Mouse (Mus musculus): ENCODE data around the gene Zmiz2. TPM values are rescaled to one million over a fixed set of nuclear protein-coding genes. Genes with fewer than 3 reads are reported as not detected.

Zmiz2 gene
- total and polyA plus RNA-seq, 3 experiments, result 12.3 to 90.3 (median 35.5) TPM

DNA sequence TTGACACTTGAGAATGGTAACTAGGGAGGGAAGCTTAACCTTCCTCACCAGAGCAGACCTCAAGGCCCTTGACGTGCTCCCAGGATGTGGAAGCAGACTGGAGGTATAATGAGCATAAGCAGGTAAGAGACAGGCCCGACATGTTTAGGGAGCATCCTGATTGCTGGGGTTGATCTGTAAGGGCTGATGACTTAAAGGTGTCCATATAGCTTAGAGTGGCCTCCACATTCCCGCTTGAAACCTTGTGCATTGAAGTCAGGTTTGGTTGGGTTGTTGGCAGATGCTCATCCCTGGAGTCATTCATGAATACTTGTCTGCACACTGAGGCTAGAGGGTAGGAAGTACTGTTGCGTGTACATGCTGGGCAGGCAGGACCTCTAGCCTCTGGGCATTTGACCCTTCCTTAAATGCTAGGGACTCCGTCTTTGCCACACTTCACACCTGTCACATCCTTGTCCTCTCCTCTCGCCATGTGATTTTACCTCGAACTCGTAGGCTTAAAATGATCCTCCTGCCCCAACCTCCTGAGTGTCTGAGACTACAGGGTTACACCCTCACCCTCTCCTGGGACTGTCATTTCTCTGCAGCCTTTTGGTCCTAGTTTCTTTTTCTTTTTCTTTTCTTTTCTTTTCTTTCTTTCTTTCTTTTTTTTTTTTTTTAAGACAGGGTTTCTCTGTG is 1.6 kb downstream of the Zmiz2 start:
- Histone ChIP-seq H3K9me3 (replicated peaks; ENCODE audit: insufficient read depth, low read length) (no peaks in the 10 kb centered on the region), H3K27me3 (ENCODE audit: control insufficient read depth in 1 of 2, insufficient read depth in 2 of 2, low read length in 2 of 2) (no peaks in the 10 kb centered on the region), H3K79me2 (ENCODE audit: control insufficient read depth, insufficient read depth, low read length, poor library complexity) (peaks cover 35% of the 10 kb centered on the region), H3K9ac (ENCODE audit: control insufficient read depth, low read depth, low read length, poor library complexity, severe bottlenecking) (peak overlapping the region; percentile 74), H3K36me3 (ENCODE audit: control insufficient read depth in 1 of 2, insufficient read depth in 2 of 2, low read length in 2 of 2) (peaks cover 0 to 32% of the 10 kb centered on the region in 2 experiments; a peak in 2 of 4 replicates), H3K4me3 (ENCODE audit: control insufficient read depth in 1 of 2, insufficient read depth in 1 of 2, low read depth in 2 of 2, low read length in 2 of 2) (peak overlapping the region; percentile 94 to 99), H3K4me1 (ENCODE audit: control insufficient read depth in 1 of 2, insufficient read depth in 2 of 2, low read length in 2 of 2) (peaks cover 10 to 28% of the 10 kb centered on the region in 2 experiments), H3K27ac (ENCODE audit: control insufficient read depth, low read depth, low read length) (no peak overlapping the region)
- DNase-seq (ENCODE audit: low read depth, low spot score), result peak; percentile 44
- TF ChIP-seq ZC3H11A (IDR thresholded peaks at IDR 0.05; ENCODE audit: low read depth, low read length) (no peak), MAX (IDR thresholded peaks at IDR 0.05; ENCODE audit: low read length) (0 out of 2 replicates have a peak, but pooled peaks have one; percentile 12)

DNA sequence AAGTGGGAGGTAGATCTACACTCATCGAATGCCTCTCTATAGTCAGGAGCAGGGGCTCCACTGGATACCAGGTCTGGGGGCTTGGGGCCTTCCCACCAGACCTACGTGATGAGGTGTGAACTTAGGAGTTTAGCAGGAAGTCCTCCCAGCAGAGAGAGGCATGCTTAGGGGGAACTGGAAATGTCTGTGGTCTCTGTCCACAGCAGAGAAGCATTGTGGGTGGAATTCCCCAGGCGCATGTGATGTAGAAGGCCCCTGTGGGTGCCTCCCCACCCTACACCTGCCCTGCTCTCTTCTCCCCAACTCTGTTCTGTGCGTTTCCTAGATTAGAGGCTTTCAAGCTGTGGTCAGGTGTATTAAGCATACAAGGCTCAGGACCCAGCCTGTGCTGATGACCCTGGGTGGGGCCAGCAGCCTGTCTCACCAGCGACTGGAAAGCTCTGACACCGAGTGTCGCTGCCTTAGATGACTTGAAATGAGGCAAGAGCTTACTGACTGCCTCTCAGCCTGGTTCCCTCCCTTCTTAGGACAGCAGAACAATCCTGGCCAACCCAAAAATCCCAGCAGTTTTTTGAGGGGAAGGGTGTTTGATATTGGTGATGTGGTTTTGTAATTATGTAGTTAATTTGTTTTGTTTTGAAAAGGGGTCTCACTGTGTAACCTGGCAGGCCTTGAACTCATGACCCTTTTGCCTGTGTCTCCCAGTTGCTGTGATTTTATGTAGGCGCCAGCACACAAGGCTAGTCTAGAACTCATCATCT is 2.8 kb downstream of the Zmiz2 start:
- H3K4me3 ChIP-seq (ENCODE audit: control insufficient read depth in 1 of 2, insufficient read depth in 1 of 2, low read depth in 2 of 2, low read length in 2 of 2), result no peak overlapping the region

GRCm38 (mm10) chr11:6392857-6393256 is 4.0 kb downstream of the Zmiz2 start:
- Histone ChIP-seq H3K9ac (ENCODE audit: control insufficient read depth, low read depth, low read length, poor library complexity, severe bottlenecking) (peak overlapping the region; percentile 57), H3K79me2 (ENCODE audit: control insufficient read depth, insufficient read depth, low read length, poor library complexity) (peaks cover 35% of the 10 kb centered on the region), H3K27ac (ENCODE audit: control insufficient read depth, low read depth, low read length) (peak overlapping the region; percentile 90), H3K4me3 (ENCODE audit: control insufficient read depth in 1 of 2, insufficient read depth in 1 of 2, low read depth in 2 of 2, low read length in 2 of 2) (no peak overlapping the region), H3K4me1 (ENCODE audit: control insufficient read depth in 1 of 2, insufficient read depth in 2 of 2, low read length in 2 of 2) (peaks cover 10 to 28% of the 10 kb centered on the region in 2 experiments), H3K36me3 (ENCODE audit: control insufficient read depth in 1 of 2, insufficient read depth in 2 of 2, low read length in 2 of 2) (peaks cover 0 to 32% of the 10 kb centered on the region in 2 experiments; a peak in 2 of 4 replicates), H3K9me3 (replicated peaks; ENCODE audit: insufficient read depth, low read length) (no peaks in the 10 kb centered on the region), H3K27me3 (ENCODE audit: control insufficient read depth in 1 of 2, insufficient read depth in 2 of 2, low read length in 2 of 2) (no peaks in the 10 kb centered on the region)
- DNase-seq (ENCODE audit: low read depth, low spot score), result peak; percentile 88
- TF ChIP-seq MAZ (IDR thresholded peaks at IDR 0.05; ENCODE audit: low read depth, low read length), result 0 out of 2 replicates have a peak, but pooled peaks have one; percentile 4
- no peak for TF ChIP-seq POLR2AphosphoS5 (IDR thresholded peaks at IDR 0.05; ENCODE audit: borderline replicate concordance, low read depth, low read length)
- peak; percentile 84 to 87 for TF ChIP-seq EP300 (IDR thresholded peaks at IDR 0.05; ENCODE audit: low read depth in 1 of 2, low read length in 2 of 2)
- no peak for TF ChIP-seq E2F4 (IDR thresholded peaks at IDR 0.05; ENCODE audit: borderline replicate concordance, low read depth, low read length)
- TF ChIP-seq TBP (IDR thresholded peaks at IDR 0.05; ENCODE audit: low read depth, low read length), result 0 out of 2 replicates have a peak, but pooled peaks have one; percentile 56
- TF ChIP-seq TCF12 (IDR thresholded peaks at IDR 0.05; ENCODE audit: low read depth, low read length), result peak; percentile 79
- peak; percentile 71 for TF ChIP-seq RCOR1 (IDR thresholded peaks at IDR 0.05; ENCODE audit: low read depth, low read length)
- peak; percentile 94 for TF ChIP-seq ETS1 (IDR thresholded peaks at IDR 0.05; ENCODE audit: low read depth, low read length)
- TF ChIP-seq USF2 (IDR thresholded peaks at IDR 0.05; ENCODE audit: borderline replicate concordance in 1 of 2, insufficient read depth in 1 of 2, low read depth in 1 of 2, low read length in 2 of 2), result no peak
- peak; percentile 69 for TF ChIP-seq TAL1 (IDR thresholded peaks at IDR 0.05; ENCODE audit: low read length)
- no peak for TF ChIP-seq CHD1 (IDR thresholded peaks at IDR 0.05; ENCODE audit: low read depth, low read length)
- TF ChIP-seq JUND (IDR thresholded peaks at IDR 0.05; ENCODE audit: low read depth, low read length), result peak; percentile 50; the same call in 1 of the 2 replicates
- peak; percentile 21; the same call in 1 of the 2 replicates for TF ChIP-seq CHD2 (IDR thresholded peaks at IDR 0.05; ENCODE audit: low read length)
- TF ChIP-seq POLR2A (IDR thresholded peaks at IDR 0.05; ENCODE audit: control insufficient read depth in 1 of 2, insufficient read depth in 1 of 2, low read depth in 1 of 2, low read length in 2 of 2, poor library complexity in 1 of 2), result peak in 1 of 2 experiments; percentile 44; a peak in 1 of 4 replicates
- peak; percentile 93; the same call in 1 of the 2 replicates for TF ChIP-seq MYC (IDR thresholded peaks at IDR 0.05; ENCODE audit: low read depth, low read length)
- TF ChIP-seq MAX (IDR thresholded peaks at IDR 0.05; ENCODE audit: low read length), result 0 out of 2 replicates have a peak, but pooled peaks have one; percentile 40
- TF ChIP-seq MXI1 (IDR thresholded peaks at IDR 0.05; ENCODE audit: low read depth, low read length), result peak; percentile 67
- TF ChIP-seq GATA1 (IDR thresholded peaks at IDR 0.05; ENCODE audit: low read depth, low read length), result peak; percentile 97
- TF ChIP-seq ZMIZ1 (IDR thresholded peaks at IDR 0.05; ENCODE audit: low read depth, low read length), result no peak
- peak; percentile 78 for TF ChIP-seq SIN3A (IDR thresholded peaks at IDR 0.05; ENCODE audit: low read length)

More for the DNA sequence above, 2.8 kb downstream of the Zmiz2 start:
- no peaks in the 10 kb centered on the region for H3K27me3 ChIP-seq (ENCODE audit: control insufficient read depth in 1 of 2, insufficient read depth in 2 of 2, low read length in 2 of 2)
- DNase-seq (ENCODE audit: low read depth, low spot score), result no peak
- no peak overlapping the region for H3K27ac ChIP-seq (ENCODE audit: control insufficient read depth, low read depth, low read length)
- TF ChIP-seq RCOR1 (IDR thresholded peaks at IDR 0.05; ENCODE audit: low read depth, low read length) (no peak), HCFC1 (IDR thresholded peaks at IDR 0.05; ENCODE audit: low read depth, low read length) (no peak), NELFE (IDR thresholded peaks at IDR 0.05; ENCODE audit: low read depth, low read length) (no peak)
- H3K79me2 ChIP-seq (ENCODE audit: control insufficient read depth, insufficient read depth, low read length, poor library complexity), result peaks cover 35% of the 10 kb centered on the region
- H3K36me3 ChIP-seq (ENCODE audit: control insufficient read depth in 1 of 2, insufficient read depth in 2 of 2, low read length in 2 of 2), result peaks cover 0 to 32% of the 10 kb centered on the region in 2 experiments; a peak in 2 of 4 replicates
- no peak overlapping the region for H3K9ac ChIP-seq (ENCODE audit: control insufficient read depth, low read depth, low read length, poor library complexity, severe bottlenecking)
- peaks cover 10 to 28% of the 10 kb centered on the region in 2 experiments for H3K4me1 ChIP-seq (ENCODE audit: control insufficient read depth in 1 of 2, insufficient read depth in 2 of 2, low read length in 2 of 2)
- H3K9me3 ChIP-seq (replicated peaks; ENCODE audit: insufficient read depth, low read length), result no peaks in the 10 kb centered on the region

Measured in MEL (cell line).